Mouse (Mus musculus) megakaryocyte, embryonic 14.5 days (primary cell): ENCODE measurements around the gene Gpr65.
"Not testable (repeated sequence)": the region's sequence is repeated elsewhere in the genome, so short reads cannot be mapped to it uniquely, and the experiment has no call there.

Experiments used
- FLI1 ChIP-seq: IDR thresholded peaks from 2 replicates; pipeline ENCODE4 v1.6.1; 2012; ENCODE audit warnings: low read length, inconsistent platforms, mixed read lengths
- GATA1 ChIP-seq: IDR thresholded peaks from 3 replicates; pipeline ENCODE4 v1.6.1; 2012; ENCODE audit warnings: mixed read lengths, low read length, inconsistent platforms, borderline replicate concordance

DNA sequence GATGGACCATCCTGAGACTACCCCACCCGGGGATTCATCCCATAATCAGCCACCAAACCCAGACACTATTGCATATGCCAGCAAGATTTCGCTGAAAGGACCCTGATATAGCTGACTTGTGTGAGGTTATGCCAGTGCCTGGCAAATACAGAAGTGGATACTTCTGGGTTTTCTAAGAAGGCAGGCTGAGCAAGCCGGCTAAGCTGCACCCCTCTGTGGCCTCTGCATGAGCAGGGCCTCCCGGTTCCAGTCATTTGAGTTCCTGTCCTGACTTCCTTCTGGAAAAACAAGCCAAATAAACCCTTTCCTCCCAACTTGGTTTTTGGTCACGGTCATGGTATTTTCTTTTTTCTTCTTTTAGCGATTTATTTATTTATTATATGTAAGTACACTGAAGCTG lies 30.0 kb upstream of the Gpr65 start:
- TF ChIP-seq FLI1, GATA1: not testable (repeated sequence)
